Mouse (Mus musculus): ENCODE measurements at regions not wholly inside any gene's neighbourhood (a gene's known extent, or its start where the extent isn't known, plus 50 kb on each side); places are given as distances from the start of the nearest gene placed in this dataset.

DNA sequence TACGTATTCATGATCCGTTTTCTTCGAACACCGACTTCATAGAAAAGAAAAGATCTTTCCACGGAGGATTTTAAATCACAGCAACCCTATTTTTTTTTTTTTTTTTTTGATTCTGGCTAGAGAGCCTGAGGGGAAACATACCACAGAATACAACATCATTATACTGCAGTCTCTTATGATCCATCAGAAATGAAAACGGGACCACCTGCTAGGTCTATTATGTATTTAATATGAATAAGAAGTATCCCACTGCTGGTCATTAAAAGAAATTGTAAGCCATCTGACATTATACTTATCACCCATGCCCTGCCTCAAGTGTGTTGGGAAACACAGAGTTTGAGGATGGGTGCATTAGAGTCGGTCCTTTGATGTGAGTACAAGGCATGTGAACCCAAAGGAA is 130.7 kb upstream of the D16Ertd472e start:
- ATAC-seq (ENCODE audit: low FRiP score, low read depth) (peak; percentile 60; the same call in 1 of the 2 replicates), DNase-seq (ENCODE audit: low spot score) (no peak)
- TF ChIP-seq POLR2A (IDR thresholded peaks at IDR 0.05; ENCODE audit: borderline replicate concordance, extremely low read depth, insufficient read depth, insufficient read length): no peak
- no peak overlapping the region for H3K4me2 ChIP-seq (replicated peaks; ENCODE audit: low read depth, low read length, severe bottlenecking)
- H3K27ac ChIP-seq (replicated peaks; ENCODE audit: low read depth, low read length): no peak overlapping the region
- no peak overlapping the region for H3K4me3 ChIP-seq (replicated peaks; ENCODE audit: low read length)
- no peaks in the 10 kb centered on the region for H3K27me3 ChIP-seq (ENCODE audit: control insufficient read depth, insufficient read depth, low read length)
- H3K9ac ChIP-seq (ENCODE audit: low read depth, low read length, severe bottlenecking): no peak overlapping the region
- H3K36me3 ChIP-seq (ENCODE audit: control insufficient read depth, insufficient read depth, low read length): no peaks in the 10 kb centered on the region
- no peaks in the 10 kb centered on the region for H3K4me1 ChIP-seq (ENCODE audit: control insufficient read depth, insufficient read depth, low read length)
- WGBS: 71% methylated on average over 7 of the region's 7 CpGs
- no peaks in the 10 kb centered on the region for H3K9me3 ChIP-seq (ENCODE audit: control insufficient read depth, low read length)

DNA sequence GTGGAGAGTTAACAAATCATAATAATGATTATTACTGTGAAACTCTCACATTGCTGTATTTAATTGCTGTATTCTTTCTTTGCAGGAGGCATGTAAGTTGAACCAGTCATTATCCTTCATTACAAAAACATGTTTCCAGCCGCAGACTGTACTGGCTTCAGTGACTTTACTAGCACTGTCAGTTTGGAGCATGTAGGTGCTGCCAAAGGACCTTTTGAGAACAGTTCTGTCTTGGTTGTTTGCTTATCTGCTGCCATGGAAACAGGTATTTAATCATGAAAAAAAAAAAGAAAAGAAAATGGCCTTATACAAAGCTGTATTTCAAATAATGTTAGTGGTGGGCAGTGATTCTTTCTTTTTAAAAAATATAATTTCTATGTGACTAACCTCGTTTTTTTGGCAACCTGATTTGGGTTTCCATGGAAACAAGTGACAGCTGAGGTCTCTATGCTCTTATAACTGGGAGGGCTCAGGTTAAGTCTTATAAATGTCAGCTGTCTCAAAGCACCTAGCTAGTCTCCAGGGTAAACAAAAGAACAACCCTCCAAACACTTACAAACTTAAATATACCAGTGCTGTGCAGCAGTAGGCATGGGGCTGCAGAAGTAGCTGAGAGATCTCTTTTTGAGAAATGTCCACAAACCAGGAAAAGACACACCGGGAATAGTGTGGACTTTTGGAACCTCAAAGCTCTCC is 121.2 kb upstream of the D16Ertd472e start:
- Histone ChIP-seq H3K4me1 (ENCODE audit: control insufficient read depth, insufficient read depth, low read length) (0 out of 2 replicates have a peak, but pooled peaks cover 2% of the 10 kb centered on the region), H3K27me3 (ENCODE audit: control insufficient read depth, insufficient read depth, low read length) (no peaks in the 10 kb centered on the region), H3K36me3 (ENCODE audit: control insufficient read depth, insufficient read depth, low read length) (no peaks in the 10 kb centered on the region), H3K9me3 (ENCODE audit: control insufficient read depth, low read length) (no peaks in the 10 kb centered on the region), H3K9ac (ENCODE audit: low read depth, low read length, severe bottlenecking) (no peak overlapping the region), H3K4me2 (replicated peaks; ENCODE audit: low read depth, low read length, severe bottlenecking) (no peak overlapping the region), H3K27ac (replicated peaks; ENCODE audit: low read depth, low read length) (no peak overlapping the region), H3K4me3 (replicated peaks; ENCODE audit: low read length) (no peak overlapping the region)
- 42% methylated on average over 3 of the region's 3 CpGs for WGBS
- no peak for TF ChIP-seq POLR2A (IDR thresholded peaks at IDR 0.05; ENCODE audit: borderline replicate concordance, extremely low read depth, insufficient read depth, insufficient read length)
- DNase-seq (ENCODE audit: low spot score) (peak; percentile 50), ATAC-seq (ENCODE audit: low FRiP score, low read depth) (peak; percentile 68; the same call in 1 of the 2 replicates)

DNA sequence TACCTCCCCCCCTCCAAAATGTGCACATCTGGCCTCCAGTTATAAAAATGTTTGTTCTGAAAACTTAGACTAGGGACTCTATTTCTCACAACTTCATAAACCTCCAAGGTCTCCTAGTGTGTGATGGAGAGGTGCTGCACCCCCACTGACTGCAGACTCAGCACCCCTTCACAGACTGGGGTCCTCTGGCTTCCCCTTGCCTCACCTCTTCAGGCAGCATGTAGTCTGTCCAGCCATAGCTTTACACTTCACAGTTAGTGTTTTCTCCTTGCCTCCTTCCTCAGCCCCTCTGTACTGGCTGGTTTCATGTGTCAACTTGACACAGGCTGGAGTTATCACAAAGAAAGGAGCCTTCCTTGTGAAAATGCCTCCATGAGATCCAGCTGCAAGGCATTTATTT is 111.7 kb upstream of the D16Ertd472e start:
- no peak for TF ChIP-seq POLR2A (IDR thresholded peaks at IDR 0.05; ENCODE audit: borderline replicate concordance, extremely low read depth, insufficient read depth, insufficient read length)
- no peaks in the 10 kb centered on the region for H3K9me3 ChIP-seq (ENCODE audit: control insufficient read depth, low read length)
- no peak for DNase-seq (ENCODE audit: low spot score)
- H3K4me2 ChIP-seq (replicated peaks; ENCODE audit: low read depth, low read length, severe bottlenecking): no peak overlapping the region
- H3K27ac ChIP-seq (replicated peaks; ENCODE audit: low read depth, low read length): 0 out of 2 replicates have a peak overlapping the region, but pooled peaks have one; percentile 46
- peaks cover 10% of the 10 kb centered on the region; the same call in 1 of the 2 replicates for H3K4me1 ChIP-seq (ENCODE audit: control insufficient read depth, insufficient read depth, low read length)
- H3K9ac ChIP-seq (ENCODE audit: low read depth, low read length, severe bottlenecking): no peak overlapping the region
- no peak for ATAC-seq (ENCODE audit: low FRiP score, low read depth)
- H3K4me3 ChIP-seq (replicated peaks; ENCODE audit: low read length): no peak overlapping the region
- no peaks in the 10 kb centered on the region for H3K27me3 ChIP-seq (ENCODE audit: control insufficient read depth, insufficient read depth, low read length)
- H3K36me3 ChIP-seq (ENCODE audit: control insufficient read depth, insufficient read depth, low read length): no peaks in the 10 kb centered on the region

DNA sequence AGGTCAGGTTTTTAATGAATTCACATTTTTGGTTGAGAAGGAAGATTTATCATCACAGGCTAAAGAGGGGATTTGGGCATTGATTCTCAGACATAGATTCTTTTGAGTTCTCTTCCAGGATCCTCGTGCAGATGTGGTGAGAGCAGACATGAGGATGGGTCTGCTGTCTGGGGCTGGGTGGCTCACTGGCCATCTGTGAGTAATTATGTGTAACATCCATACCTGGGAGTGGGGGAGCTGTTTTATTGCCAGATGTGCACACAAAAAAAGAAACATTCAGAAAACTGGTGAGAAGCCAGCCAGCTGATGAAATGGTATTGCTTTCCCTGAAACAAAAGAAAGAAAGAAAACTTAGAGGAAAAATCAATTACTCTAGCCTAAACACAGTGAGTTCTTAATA is 108.7 kb upstream of the D16Ertd472e start:
- H3K27ac ChIP-seq (replicated peaks; ENCODE audit: low read depth, low read length): no peak overlapping the region
- H3K4me1 ChIP-seq (ENCODE audit: control insufficient read depth, insufficient read depth, low read length): peaks cover 10% of the 10 kb centered on the region; the same call in 1 of the 2 replicates
- peak; percentile 15 for DNase-seq (ENCODE audit: low spot score)
- no peaks in the 10 kb centered on the region for H3K27me3 ChIP-seq (ENCODE audit: control insufficient read depth, insufficient read depth, low read length)
- no peaks in the 10 kb centered on the region for H3K36me3 ChIP-seq (ENCODE audit: control insufficient read depth, insufficient read depth, low read length)
- no peaks in the 10 kb centered on the region for H3K9me3 ChIP-seq (ENCODE audit: control insufficient read depth, low read length)
- no peak overlapping the region for H3K4me2 ChIP-seq (replicated peaks; ENCODE audit: low read depth, low read length, severe bottlenecking)
- ATAC-seq (ENCODE audit: low FRiP score, low read depth): no peak
- no peak overlapping the region for H3K4me3 ChIP-seq (replicated peaks; ENCODE audit: low read length)
- no peak for TF ChIP-seq POLR2A (IDR thresholded peaks at IDR 0.05; ENCODE audit: borderline replicate concordance, extremely low read depth, insufficient read depth, insufficient read length)
- no peak overlapping the region for H3K9ac ChIP-seq (ENCODE audit: low read depth, low read length, severe bottlenecking)
- WGBS: 18% methylated on average over 1 of the region's 1 CpGs

DNA sequence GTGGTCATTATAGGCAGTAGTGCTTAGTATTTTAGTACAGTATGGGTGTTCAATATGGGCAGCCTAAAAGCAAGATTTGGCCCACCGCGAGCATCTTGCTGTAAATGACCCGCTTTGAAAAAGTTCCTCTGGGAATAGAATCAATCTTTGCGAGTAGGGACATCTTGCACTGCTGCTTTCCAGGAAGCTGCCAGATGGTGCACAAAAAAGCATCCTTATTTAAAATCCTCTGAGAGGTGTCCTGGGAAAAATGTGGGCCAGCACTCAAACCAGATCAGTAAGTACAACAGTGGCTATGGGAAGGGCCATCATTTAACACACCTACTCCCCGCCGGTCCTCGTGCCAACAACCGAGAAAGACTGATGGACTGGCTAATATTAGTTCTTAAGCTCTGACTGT is 107.5 kb upstream of the D16Ertd472e start:
- Histone ChIP-seq H3K9ac (ENCODE audit: low read depth, low read length, severe bottlenecking) (no peak overlapping the region), H3K27ac (replicated peaks; ENCODE audit: low read depth, low read length) (no peak overlapping the region), H3K4me2 (replicated peaks; ENCODE audit: low read depth, low read length, severe bottlenecking) (no peak overlapping the region), H3K36me3 (ENCODE audit: control insufficient read depth, insufficient read depth, low read length) (no peaks in the 10 kb centered on the region), H3K4me1 (ENCODE audit: control insufficient read depth, insufficient read depth, low read length) (peaks cover 10% of the 10 kb centered on the region; the same call in 1 of the 2 replicates), H3K9me3 (ENCODE audit: control insufficient read depth, low read length) (no peaks in the 10 kb centered on the region), H3K4me3 (replicated peaks; ENCODE audit: low read length) (no peak overlapping the region), H3K27me3 (ENCODE audit: control insufficient read depth, insufficient read depth, low read length) (no peaks in the 10 kb centered on the region)
- ATAC-seq (ENCODE audit: low FRiP score, low read depth) (no peak), DNase-seq (ENCODE audit: low spot score) (no peak)
- WGBS: 65% methylated on average over 8 of the region's 8 CpGs
- TF ChIP-seq POLR2A (IDR thresholded peaks at IDR 0.05; ENCODE audit: borderline replicate concordance, extremely low read depth, insufficient read depth, insufficient read length): no peak

All from limb, embryonic 14.5 days (tissue).